Mouse (Mus musculus) brain, embryonic 14.5 days (tissue): Measurements from ENCODE around the gene Atp2a1.

Experiments used
- CTCF ChIP-seq: fragments of 200-500 bp; IDR thresholded peaks from 2 replicates; pipeline ENCODE4 v1.5.1; 2012; ENCODE audit warnings: inconsistent platforms, mild to moderate bottlenecking, moderate library complexity, borderline replicate concordance; ENCODE audit not compliant: insufficient read depth, insufficient read length; ENCODE audit errors: extremely low read depth
- POLR2A ChIP-seq: fragments of 200-500 bp; IDR thresholded peaks from 2 replicates; pipeline ENCODE4 v1.6.1; 2012; ENCODE audit warnings: mild to moderate bottlenecking, inconsistent platforms, borderline replicate concordance; ENCODE audit not compliant: poor library complexity, insufficient read depth, insufficient read length, severe bottlenecking; ENCODE audit errors: extremely low read depth

- TF ChIP-seq POLR2A (no peak), CTCF (no peak)
Measured at GRCm38 (mm10) chr7:126411061-126411460, 51.8 kb downstream of the Atp2a1 start.
